Mouse (Mus musculus) splenic B cell, adult 2 months (primary cell): ENCODE measurements at regions not wholly inside any gene's neighbourhood (a gene's known extent, or its start where the extent isn't known, plus 50 kb on each side); places are given as distances from the start of the nearest gene placed in this dataset.

ENCODE experiments used
- DNase-seq: peaks from one replicate; pipeline ENCODE4 v3.0.0-alpha.2; 2011; ENCODE audit warnings: low read depth, low spot score
- H3K27me3 ChIP-seq: 2 replicates; pipeline ENCODE4 v1.6.1; 2012; ENCODE audit warnings: mild to moderate bottlenecking, low read length, moderate library complexity, mixed read lengths; ENCODE audit not compliant: control insufficient read depth, poor library complexity, insufficient read depth, severe bottlenecking
- H3K36me3 ChIP-seq: 2 replicates; pipeline ENCODE4 v1.6.1; 2012; ENCODE audit warnings: mild to moderate bottlenecking, low read length, moderate library complexity, mixed read lengths; ENCODE audit not compliant: control insufficient read depth, poor library complexity, insufficient read depth, severe bottlenecking

GRCm38 (mm10) chr6:127335462-127335886 is 111.2 kb upstream of the Parp11 start:
- Histone ChIP-seq H3K27me3 (no peaks in the 10 kb centered on the region), H3K36me3 (no peaks in the 10 kb centered on the region)
- DNase-seq, result no peak

GRCm38 (mm10) chr6:127335996-127336660 is 110.5 kb upstream of the Parp11 start:
- Histone ChIP-seq H3K27me3 (no peaks in the 10 kb centered on the region), H3K36me3 (no peaks in the 10 kb centered on the region)
- no peak for DNase-seq

- H3K36me3 ChIP-seq, result no peaks in the 10 kb centered on the region
- no peaks in the 10 kb centered on the region for H3K27me3 ChIP-seq
- DNase-seq, result no peak
Observed at GRCm38 (mm10) chr6:127336681-127337397, 109.8 kb upstream of the Parp11 start.

GRCm38 (mm10) chr6:127337398-127337871 is 109.2 kb upstream of the Parp11 start:
- DNase-seq, result no peak
- Histone ChIP-seq H3K27me3 (no peaks in the 10 kb centered on the region), H3K36me3 (no peaks in the 10 kb centered on the region)

GRCm38 (mm10) chr6:127338412-127338811 is 108.2 kb upstream of the Parp11 start:
- DNase-seq, result no peak
- Histone ChIP-seq H3K36me3 (no peaks in the 10 kb centered on the region), H3K27me3 (no peaks in the 10 kb centered on the region)

- Histone ChIP-seq H3K27me3 (no peaks in the 10 kb centered on the region), H3K36me3 (no peaks in the 10 kb centered on the region)
- DNase-seq, result no peak
Observed at GRCm38 (mm10) chr6:127341604-127342003, 105.0 kb upstream of the Parp11 start.

- H3K27me3 ChIP-seq, result no peaks in the 10 kb centered on the region
- no peak for DNase-seq
- H3K36me3 ChIP-seq, result no peaks in the 10 kb centered on the region
Observed at GRCm38 (mm10) chr6:127348770-127349409, 97.8 kb upstream of the Parp11 start.

- Histone ChIP-seq H3K36me3 (no peaks in the 10 kb centered on the region), H3K27me3 (no peaks in the 10 kb centered on the region)
- DNase-seq, result no peak
Observed at GRCm38 (mm10) chr6:127349479-127350110, 97.0 kb upstream of the Parp11 start.

GRCm38 (mm10) chr6:127351691-127352090 is 94.9 kb upstream of the Parp11 start:
- peak; percentile 42 for DNase-seq
- no peaks in the 10 kb centered on the region for H3K27me3 ChIP-seq
- no peaks in the 10 kb centered on the region for H3K36me3 ChIP-seq

- no peak for DNase-seq
- H3K27me3 ChIP-seq, result no peaks in the 10 kb centered on the region
- no peaks in the 10 kb centered on the region for H3K36me3 ChIP-seq
Observed at GRCm38 (mm10) chr6:127355112-127355511, 91.5 kb upstream of the Parp11 start.

- Histone ChIP-seq H3K27me3 (no peaks in the 10 kb centered on the region), H3K36me3 (no peaks in the 10 kb centered on the region)
- DNase-seq, result no peak
Observed at GRCm38 (mm10) chr6:127356442-127356841, 90.2 kb upstream of the Parp11 start.

- Histone ChIP-seq H3K36me3 (no peaks in the 10 kb centered on the region), H3K27me3 (no peaks in the 10 kb centered on the region)
- DNase-seq, result no peak
Observed at GRCm38 (mm10) chr6:127358805-127359204, 87.8 kb upstream of the Parp11 start.

GRCm38 (mm10) chr6:127359391-127359874 is 87.2 kb upstream of the Parp11 start:
- H3K27me3 ChIP-seq, result no peaks in the 10 kb centered on the region
- no peaks in the 10 kb centered on the region for H3K36me3 ChIP-seq
- peak; percentile 89 for DNase-seq

GRCm38 (mm10) chr6:127362166-127362565 is 84.5 kb upstream of the Parp11 start:
- no peaks in the 10 kb centered on the region for H3K36me3 ChIP-seq
- DNase-seq, result no peak
- H3K27me3 ChIP-seq, result no peaks in the 10 kb centered on the region
